Mouse (Mus musculus): Measurements from ENCODE around the gene Ncapd2. TPM values are rescaled to one million over a fixed set of nuclear protein-coding genes. Genes with fewer than 3 reads are reported as not detected.

Gene Ncapd2
- total RNA-seq (2023), result 10 to 100 TPM; 37.7 to 50.9 TPM

DNA sequence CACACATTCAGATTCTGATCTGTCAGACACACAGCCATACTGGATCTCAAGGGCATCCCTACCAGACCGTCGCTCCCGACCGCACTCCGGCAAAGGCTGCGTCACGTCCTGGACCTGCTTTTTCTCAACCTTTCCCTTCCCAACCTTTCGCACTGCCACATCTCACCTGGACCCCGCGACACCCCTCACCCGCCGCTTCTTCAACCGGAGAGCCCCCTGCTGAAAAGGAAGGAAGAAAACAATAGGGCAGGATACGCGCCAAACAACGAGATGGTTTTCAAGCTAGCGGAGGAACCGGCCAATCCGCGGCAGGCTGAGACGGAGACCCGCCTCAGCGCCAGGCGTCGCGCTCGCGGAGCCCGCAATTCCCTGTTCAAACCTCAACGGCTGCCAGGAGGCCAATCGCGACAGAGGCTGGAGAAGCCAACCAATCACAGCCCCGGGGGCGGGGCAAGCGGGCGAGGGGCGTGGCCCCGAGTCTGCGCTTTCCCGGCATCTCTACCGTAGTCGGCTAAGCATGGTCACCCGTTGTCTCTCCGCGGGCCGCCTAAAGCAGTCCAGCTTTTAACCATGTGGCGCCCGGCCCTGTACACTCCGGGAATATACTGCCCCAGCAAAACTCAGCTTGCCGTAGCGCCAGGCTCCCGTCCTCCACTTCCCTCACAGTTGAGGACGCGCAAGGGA, at the start of gene Ncapd2, which contains the start of gene Mrpl51:
Gene Ncapd2 (minus strand): TSS at position 370 of the 684 bp plus-strand sequence.
Gene Mrpl51 (plus strand): TSS at position 470 of the 684 bp plus-strand sequence.

DNA sequence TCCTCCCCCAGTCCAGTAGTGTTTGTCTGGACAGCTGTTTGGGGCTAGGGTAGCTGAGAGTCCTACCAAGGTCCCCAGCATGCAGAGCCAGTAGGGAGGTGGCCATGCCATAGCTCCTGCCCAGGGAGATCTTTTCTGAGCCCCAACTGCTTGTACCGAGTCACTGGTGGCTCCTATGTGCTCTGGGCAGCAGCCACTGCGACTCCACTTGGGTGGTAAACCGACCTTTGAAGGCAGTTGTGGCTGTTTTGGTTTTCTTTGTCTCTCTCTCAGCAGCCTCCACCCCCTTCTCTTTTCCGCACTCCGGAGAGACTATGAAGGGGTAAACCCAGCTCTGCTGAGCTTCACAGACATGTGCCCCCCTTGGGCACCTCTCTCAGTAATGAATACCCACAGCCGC, 45.3 kb upstream of the Ncapd2 start, which contains the start of gene Cd27:
Gene Cd27 (minus strand): TSS at position 229 of the 400 bp plus-strand sequence.

DNA sequence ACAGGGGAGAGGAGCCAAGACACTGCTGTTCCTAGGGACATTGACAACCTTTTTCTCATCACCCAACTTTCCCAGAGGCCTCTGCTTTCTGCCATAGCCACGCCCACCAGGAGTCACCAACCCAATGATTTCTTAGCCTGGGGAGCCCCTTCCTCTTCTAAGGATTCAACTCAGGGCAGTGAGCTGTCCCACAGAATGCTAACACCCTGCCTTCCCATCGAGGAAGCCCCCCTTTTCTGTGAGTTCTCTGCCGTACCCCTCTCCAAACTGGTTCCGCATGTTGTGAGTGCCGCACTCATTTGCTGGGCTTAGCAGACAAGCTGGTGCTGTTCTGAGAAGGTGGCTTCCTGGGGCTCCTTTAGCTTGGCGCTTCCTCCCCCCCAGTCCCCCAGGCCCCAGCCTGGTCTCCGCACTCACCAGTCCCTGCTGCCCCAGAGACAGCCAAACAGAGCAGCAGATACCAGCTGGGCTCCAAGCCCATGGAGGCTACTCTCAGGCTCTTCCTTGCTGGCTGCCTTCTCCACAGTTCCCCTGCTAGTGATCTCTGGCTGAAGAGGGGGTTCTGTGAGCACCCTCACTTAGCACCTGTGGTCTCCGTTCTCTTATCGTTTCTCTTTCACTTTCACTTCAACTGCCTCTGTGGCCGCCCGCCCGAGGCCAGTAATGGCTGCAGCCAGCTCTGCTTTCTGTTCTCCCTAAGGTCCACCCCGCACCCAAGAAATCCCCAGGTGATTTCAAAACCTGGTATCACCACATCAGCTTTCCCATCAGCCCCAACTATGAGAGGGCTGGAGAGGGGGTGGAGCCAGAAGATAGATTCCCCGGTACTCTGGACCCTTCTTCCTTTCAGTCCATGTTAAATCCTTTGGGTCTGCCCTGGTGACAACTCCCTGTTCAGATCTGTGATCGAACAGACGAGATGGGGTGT, 39.9 kb upstream of the Ncapd2 start, which contains the start of gene Tapbpl:
Gene Tapbpl (minus strand): TSS at position 744 of the 928 bp plus-strand sequence.

DNA sequence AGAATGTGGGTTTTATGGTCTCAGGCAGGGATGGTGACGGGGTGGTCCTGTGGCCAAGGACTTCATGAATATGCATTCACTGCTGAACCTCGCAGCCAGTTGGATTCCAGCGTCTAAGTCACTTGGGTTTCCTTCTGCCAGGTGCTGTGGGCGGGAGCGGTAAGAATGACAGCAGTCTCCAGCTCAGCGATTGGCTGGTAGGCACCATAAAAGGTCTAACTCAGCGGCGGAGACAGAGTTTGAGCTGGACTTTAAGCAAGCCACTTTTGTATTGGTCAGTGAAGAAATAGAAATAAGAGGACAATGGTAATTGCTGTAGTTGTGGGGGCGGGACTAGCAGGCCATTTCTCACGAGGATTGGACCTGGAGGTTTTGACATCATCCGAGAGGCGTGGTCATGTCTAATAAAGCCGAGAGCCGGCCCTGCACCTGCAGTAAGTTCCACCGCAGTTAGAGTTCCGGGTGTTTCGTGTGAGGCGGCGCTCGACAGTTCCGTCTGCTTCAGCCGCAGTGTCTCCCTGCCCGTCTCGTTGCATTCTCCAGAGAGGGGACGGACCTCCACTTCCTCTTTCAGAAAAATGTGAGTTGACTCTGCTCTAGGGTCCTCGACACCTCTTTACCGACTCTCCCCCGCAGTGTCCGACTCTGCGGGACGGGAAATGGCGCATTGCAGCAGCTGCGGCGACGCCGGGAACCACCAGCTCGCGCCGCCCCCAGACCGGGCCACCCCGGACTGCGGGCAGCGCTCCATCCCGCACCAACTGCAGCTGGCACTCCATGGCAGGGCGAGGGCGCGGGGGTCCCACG, 23.9 kb upstream of the Ncapd2 start, which contains the start of gene Vamp1:
Gene Vamp1 (plus strand): TSS at position 404 of the 807 bp plus-strand sequence.

DNA sequence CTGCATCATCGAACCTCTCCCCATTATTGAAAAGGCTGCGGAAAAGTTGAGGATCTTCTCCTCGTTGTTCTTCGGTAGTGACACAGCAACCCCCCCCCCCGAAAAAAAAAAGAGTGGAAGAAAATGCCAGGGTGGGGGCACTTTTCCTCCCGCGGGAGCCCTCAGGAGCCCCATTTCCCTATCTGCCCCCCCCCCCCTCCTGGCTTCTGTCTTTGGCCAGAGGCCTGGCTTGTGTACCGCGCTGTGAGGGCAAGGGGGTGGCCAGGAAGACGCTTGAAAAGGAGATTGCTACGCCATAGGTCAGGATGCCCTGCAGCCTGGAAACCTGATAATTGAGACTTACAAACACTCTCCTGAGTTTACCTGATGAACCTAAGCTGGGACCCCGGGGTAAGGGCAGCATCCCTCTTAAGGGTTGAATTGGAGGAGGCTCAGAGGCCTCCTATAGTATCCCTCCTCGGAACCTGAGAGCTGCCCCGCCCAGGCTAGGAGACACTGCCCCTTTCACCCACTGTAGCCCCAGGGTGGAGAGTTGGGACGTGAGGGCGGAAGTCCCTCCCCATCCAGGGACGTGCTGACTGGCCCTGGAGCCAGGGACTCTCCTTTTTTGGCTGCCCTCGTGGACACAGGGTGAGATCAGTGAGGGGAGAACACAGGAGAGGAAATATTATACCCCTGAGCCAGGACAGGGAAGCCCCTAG, 25.3 kb downstream of the Ncapd2 start, which contains the start of gene Gapdh:
Gene Gapdh (minus strand): TSS at position 417 of the 701 bp plus-strand sequence.

DNA sequence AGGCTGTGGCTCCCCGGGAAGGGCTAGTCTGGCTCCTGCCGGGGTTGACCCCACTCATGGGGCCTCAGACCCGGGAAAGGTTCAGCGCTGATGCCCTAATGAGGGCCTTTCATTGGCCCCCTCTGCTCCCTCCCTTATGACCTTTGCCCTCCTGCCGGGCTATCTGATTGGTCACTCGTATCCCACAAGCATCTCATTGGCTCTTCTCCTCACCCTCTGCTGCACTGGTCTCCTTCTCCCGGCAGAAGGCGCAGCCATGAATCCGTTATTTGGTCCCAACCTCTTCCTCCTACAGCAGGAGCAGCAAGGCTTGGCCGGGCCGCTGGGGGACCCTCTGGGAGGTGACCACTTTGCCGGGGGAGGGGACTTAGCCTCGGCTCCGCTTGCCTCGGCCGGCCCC, 46.5 kb downstream of the Ncapd2 start, which contains the start of gene Iffo1:
Gene Iffo1 (plus strand): TSS at position 241 of the 400 bp plus-strand sequence.

DNA sequence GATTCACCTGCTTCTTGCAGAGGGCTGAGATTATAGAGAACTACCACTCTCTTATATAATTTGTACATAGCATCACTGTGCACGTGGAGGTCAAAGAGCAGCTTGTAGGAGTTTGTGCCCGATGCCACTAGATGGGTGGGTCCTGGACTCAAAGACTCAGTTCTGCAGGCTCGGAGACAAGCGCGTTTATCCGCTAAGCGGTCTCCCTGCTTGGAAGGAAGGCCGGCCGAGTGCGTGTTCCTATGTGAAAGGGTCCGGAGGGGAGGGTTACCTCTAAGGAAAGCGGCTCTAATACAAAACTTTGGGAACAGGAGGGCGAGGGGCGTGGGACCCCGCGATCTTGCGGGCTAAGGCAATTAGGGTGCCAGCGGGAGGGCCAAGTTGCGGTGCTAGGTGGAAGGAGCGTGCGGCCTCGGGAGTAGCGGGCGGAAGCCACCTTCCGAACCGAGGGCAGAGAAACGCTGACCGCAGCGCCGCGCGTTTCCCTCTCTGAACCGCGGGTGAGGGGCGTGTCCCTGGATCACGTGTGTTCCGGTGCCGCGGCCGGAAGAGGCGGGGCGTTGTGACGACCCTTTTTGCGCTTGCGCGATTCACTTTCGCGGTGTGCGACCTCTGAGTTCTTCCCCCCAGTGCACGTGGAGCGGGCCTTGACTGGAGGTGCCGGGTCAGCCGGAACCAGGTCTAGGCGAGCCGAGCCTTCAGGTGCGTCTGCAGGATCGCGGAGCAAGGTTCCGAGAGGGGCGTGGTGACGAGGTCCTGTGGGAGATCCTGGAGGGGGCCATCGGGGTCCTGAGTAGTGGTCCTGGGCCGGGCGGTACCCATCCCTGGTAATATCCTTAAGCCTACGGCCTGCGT, 60.0 kb downstream of the Ncapd2 start, which contains the start of gene Nop2:
Gene Nop2 (plus strand): TSS at position 608 of the 855 bp plus-strand sequence.

Other genes starting within 250 kb of the Ncapd2 start
- 10 to 100 TPM; 37.3 to 49.3 TPM for gene Cops7a, start 226.2 kb downstream of the Ncapd2 start, total RNA-seq (2023)
- gene Pianp, start 195.0 kb downstream of the Ncapd2 start, total RNA-seq (2023), result under 1 TPM; 0.90 to 0.98 TPM
- 10 to 100 TPM; 78.2 to 92.7 TPM for gene Zfp384, start 182.6 kb downstream of the Ncapd2 start, total RNA-seq (2023)
- 10 to 100 TPM; 76.9 to 88.3 TPM for gene Ing4, start 151.9 kb downstream of the Ncapd2 start, total RNA-seq (2023)
- gene Acrbp, start 142.0 kb downstream of the Ncapd2 start, total RNA-seq (2023), result 10 to 100 TPM; 15.8 to 19.3 TPM
- gene Lpar5, start 123.8 kb downstream of the Ncapd2 start, total RNA-seq (2023), result 10 to 100 TPM; 24.2 to 32.6 TPM
- gene Chd4, start 95.7 kb downstream of the Ncapd2 start, total RNA-seq (2023), result 100 to 1,000 TPM; 305 to 319 TPM
- 10 to 100 TPM; 40.2 to 48.8 TPM for gene Nop2, start 59.8 kb downstream of the Ncapd2 start, total RNA-seq (2023)
- 10 to 100 TPM; 32.4 to 38.0 TPM for gene Iffo1, start 46.5 kb downstream of the Ncapd2 start, total RNA-seq (2023)
- gene Gapdh, start 25.2 kb downstream of the Ncapd2 start, total RNA-seq (2023), result 100 to 1,000 TPM; 489 to 500 TPM
- gene Mrpl51, start 100 bp upstream of the Ncapd2 start, total RNA-seq (2023), result 10 to 100 TPM; 31.9 to 37.3 TPM
- gene Vamp1, start 23.9 kb upstream of the Ncapd2 start, total RNA-seq (2023), result 100 to 1,000 TPM; 124 to 130 TPM
- gene Tapbpl, start 40.2 kb upstream of the Ncapd2 start, total RNA-seq (2023), result 10 to 100 TPM; 50.8 to 54.1 TPM
- gene Cd27, start 45.3 kb upstream of the Ncapd2 start, total RNA-seq (2023), result 100 to 1,000 TPM; 272 to 287 TPM
- gene Tuba3a, start 94.3 kb upstream of the Ncapd2 start, total RNA-seq (2023), result not detected
- 1 to 10 TPM; 1.2 to 2.1 TPM for gene Ltbr, start 122.2 kb upstream of the Ncapd2 start, total RNA-seq (2023)
- gene Scnn1a, start 129.0 kb upstream of the Ncapd2 start, total RNA-seq (2023), result under 1 TPM in 1 of 2 experiments, not detected in 1; 0.41 TPM
- gene Tnfrsf1a, start 157.7 kb upstream of the Ncapd2 start, total RNA-seq (2023), result 10 to 100 TPM; 50.9 to 60.6 TPM
- gene Plekhg6, start 189.1 kb upstream of the Ncapd2 start, total RNA-seq (2023), result not detected